Mouse (Mus musculus): ENCODE measurements around the gene Acyp1.

GRCm38 (mm10) chr12:85269821-85270220 lies 18.4 kb downstream of the Acyp1 start:
- no peak for TF ChIP-seq POLR2A (IDR thresholded peaks at IDR 0.05; ENCODE audit: insufficient read depth, low read depth, low read length)
- no peak for TF ChIP-seq CTCF (IDR thresholded peaks at IDR 0.05; ENCODE audit: insufficient read depth, low read depth, low read length)
